Mouse (Mus musculus) spleen, postnatal 14 days (tissue): ENCODE measurements around the gene Otud7b.
A peak's percentile ranks its signal among the peaks of the same experiment; 100 is the strongest.

Source experiments
- DNase-seq, 2 experiments: peaks; one replicate each; pipeline ENCODE4 v3.0.0; 2021 to 2022; ENCODE audit warnings: low spot score in 2 of 2

Gene Otud7b

DNA sequence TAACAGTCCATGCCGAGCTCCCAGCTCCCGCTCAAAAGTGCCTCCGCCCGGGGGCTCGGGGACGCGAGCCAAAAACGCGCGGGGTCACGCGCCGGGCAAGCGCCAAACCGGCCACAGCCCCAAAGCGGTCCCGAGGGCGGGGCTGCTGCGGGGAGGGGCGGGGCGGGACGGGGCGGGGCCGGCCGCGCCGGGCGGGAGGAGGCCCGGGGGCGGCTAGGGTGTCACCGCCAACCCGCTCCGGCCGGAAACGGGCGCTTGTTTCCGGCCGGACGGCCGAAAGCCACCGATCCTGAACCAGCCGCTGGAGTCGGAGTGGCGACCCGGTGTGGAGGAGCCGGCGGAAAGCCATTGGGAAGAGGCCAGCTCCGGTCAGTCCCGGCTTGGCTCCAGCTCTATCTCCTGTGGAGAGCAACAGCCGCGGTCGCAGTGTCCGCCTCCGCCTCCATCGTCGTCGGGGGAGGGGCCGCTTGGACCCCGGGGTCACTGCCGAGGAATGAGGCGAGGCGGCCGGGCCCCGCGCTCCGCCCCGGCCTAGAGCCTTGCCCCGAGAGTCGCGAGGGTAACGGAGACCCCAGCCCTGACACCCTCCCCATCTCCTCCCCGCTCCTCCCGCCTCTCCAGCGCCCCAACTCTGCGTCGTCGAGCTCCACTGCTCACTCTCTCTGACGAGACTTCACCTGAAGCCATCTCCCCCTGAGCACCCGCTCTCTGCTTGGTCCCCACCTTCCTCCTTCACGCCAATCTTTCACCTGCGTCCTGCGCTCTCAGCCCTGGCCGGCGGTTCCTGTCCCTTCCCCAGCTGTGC, at the start of gene Otud7b:
Gene Otud7b, plus strand, starts transcription at position 267 of the 805 bp plus-strand sequence.
- DNase-seq: peak; percentile 65 to 74

DNA sequence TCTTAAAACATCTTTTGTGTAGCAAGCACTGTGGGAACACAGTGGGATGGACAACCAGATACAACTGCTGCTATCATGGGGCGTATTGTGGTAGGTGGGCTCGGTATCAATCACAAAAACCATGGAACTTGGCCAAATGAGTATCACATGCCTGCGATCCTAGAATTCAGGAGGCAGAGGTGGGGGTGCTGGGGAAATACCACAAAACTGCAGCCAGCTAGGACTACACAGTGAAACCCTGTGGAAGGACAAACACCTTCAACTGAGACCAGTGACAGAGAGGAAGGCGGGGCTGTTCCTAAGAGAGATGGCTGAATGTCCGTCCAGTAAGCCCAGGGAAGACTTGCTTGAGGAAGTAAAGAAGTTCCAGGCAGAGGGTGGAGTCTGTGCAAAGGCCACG, 49.0 kb upstream of the Otud7b start:
- no peak for DNase-seq

DNA sequence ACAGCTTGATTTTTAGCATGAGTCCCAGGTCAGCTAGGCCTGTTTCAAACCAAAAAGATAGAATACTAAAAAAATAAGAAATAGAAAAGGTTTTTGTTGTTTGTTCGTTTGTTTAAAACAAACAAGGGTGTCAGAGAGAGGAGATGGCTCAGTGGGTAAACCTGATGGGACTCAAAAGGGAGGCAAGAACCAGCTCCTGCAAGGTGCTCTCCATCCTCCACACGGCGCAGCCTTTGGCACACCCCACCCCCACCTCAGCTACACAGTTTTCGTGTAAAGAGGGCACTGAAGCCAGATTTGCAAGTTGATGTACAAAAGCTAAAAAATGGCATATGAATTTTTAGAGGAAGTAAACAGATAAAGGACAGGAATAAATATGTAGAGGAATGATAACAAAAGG, 48.3 kb upstream of the Otud7b start:
- no peak for DNase-seq

DNA sequence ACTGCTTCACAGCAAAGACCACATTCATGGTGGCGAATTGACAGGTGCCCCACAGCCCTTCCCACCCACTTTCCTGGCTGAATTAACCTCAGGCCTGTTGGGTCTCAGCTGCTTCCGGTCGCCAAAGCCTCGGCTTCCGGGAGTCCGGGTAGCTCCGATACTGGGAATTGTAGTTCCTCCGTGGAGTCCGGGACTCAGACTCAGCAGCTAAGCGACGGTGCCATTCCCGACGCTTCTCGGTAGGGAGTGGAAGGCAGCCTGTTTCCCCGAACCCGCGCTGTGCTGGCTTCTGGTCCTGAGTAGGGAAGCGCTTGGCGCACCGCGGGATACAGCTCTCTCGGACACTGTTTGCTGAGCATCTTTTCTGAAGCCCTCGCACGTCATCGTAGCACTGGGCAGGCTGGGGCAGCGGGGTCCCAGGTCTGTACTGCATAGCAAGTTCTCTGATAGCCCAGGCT, 46.6 kb upstream of the Otud7b start:
- DNase-seq: peak; percentile 66 to 79

DNA sequence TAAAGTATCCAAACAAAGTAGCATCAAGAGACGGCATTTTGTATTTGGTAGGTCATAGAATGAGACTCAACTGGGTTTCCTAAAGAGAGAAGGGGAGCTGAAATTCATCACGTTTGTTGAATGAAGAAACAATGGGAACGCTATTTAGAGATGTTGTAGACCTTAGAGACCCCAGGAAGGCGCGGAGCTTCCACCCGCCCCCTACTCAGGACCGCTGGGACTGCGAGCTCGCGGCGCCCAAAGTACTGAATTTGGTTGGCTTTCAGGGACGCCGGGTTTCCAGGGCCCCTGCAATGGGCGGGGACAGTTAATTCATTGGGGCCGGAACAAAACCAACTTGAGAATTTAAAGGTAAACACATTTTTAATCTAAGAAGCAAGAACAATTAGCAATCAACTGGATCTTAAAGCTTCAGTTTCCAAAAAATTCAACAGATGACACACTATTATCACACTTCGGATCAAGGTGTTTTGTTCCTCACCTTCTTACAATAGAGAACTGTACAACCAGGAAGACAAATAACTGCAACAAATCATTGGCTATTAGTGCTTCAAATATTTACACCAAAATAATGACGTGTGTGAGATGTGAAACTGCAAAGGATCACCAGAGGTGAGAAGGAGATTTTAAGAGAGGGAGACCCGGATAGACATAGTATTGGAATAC, 46.0 kb upstream of the Otud7b start, which contains the start of gene Vps45:
Gene Vps45, minus strand, starts transcription at position 236 of the 666 bp plus-strand sequence.
- DNase-seq: peak; percentile 47 to 56

DNA sequence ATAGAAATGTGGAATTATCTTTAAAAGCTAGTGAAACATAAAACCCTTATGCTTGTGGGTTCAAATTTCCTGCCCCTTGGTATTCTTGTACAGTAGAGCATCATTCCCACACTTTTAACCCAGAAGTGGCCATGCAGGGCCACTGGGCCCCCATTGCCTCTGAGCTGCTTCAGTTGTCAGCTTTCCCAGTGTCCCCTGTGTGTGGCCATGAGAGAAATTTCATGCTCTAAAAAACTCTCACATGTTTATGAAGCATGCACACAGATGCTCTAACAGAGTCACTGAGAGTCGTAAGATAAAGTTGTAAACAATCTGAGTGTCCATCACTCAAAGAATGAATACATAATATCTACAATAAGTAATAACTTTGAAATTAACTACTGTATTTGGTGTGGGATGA, 44.2 kb upstream of the Otud7b start:
- DNase-seq: no peak

DNA sequence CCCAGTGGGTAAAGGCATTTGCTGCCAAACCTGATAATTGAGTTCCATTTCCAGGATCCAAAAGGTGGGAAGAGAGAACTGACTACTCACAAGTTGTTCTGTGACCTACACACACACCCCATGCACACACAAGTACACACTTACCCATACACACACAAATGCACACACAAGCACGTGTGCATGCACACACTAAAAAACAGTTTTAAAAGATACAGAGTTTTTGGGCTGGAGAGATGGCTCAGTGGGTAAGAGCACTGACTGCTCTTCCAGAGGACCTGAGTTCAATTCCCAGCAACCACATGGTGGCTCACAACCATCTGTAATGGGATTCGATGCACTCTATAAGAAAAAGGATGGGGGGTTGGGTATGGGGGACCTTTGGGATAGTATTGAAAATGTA, 41.0 kb upstream of the Otud7b start:
- no peak for DNase-seq

DNA sequence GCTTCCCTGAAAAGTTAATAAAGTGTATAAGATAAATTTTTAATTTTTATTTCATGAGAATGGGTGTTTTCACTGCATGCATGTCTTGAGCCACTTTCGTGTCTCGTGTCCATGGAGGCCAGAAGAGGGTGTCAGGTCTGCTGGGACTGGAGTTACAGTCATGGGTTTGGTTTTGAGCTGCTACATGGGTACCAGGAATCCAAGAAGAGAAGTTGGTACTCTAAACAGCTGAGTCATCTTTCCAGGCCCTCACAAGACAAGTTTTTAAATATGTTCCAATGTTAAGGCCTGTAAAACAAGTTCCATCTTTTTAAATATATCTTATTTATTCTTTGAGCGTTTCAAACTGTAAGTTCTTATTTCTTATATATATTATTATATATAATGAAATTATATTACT, 40.1 kb upstream of the Otud7b start:
- DNase-seq: no peak

DNA sequence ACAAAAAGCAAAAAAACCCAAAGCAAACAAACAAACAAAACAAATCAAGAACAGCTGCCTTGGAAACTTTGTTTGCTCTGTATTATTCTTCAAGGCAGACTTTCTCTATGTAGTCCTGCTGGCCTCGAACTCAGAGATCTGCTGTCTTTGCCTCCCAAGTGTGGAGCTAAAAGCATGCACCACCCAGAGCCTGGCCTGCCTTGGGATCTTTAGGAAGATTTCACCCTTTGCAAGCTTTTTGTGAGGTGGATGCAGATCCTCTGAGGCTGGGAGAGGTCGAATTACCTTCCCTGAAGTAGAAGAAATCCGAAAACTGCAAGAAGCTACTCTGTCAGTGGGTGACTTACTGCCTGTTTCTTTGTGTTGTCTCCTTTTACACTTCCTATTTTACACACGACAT, 39.2 kb upstream of the Otud7b start:
- DNase-seq: no peak

DNA sequence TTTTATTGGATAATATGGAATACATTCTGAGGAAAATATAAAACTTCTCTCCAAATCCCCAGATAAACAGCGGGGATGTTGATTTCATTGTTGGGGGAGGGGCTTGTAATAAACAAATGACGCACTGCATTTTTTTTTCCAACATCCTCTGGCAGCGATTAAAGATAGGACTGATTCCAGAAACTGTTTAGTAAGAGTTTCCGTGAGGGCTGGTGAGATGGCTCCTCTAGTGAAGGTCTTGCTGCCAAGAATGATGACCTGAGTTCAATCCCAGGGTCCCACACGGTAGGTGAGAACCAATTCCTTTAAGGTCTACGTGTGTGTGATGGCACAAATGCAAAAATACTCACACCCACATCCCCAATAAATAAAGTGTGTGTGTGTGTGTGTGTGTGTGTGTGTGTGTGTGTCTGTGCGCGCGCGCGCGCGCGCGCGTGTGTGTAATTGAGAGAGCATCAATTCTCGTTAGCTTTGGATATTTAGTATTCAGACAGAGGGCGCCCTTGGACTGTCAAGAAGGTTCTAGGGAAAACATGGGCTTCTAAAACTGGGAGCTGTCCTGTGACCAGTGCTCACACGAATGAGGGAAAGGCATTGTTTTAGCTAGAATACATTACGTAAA, 38.5 kb upstream of the Otud7b start:
- no peak for DNase-seq

DNA sequence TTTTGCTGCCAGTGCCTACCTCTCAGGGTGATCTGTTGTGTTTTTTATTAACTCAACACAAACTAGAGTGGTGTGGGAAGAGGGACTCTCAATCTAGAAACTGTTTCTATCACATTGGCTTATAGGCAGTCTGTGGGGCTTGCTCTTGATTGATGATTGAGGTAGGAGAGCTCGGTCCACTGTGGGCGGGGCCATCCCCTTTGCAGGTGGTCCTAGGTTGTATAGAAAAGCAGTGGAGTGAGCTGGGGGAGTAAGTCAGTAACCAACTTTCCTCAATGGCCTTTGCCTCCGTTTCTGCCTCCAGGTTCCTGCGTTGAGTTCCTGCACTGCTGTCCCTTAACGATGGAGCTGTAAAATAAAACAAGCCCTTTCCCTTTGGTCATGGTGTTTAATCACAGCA, 37.6 kb upstream of the Otud7b start:
- DNase-seq: no peak

DNA sequence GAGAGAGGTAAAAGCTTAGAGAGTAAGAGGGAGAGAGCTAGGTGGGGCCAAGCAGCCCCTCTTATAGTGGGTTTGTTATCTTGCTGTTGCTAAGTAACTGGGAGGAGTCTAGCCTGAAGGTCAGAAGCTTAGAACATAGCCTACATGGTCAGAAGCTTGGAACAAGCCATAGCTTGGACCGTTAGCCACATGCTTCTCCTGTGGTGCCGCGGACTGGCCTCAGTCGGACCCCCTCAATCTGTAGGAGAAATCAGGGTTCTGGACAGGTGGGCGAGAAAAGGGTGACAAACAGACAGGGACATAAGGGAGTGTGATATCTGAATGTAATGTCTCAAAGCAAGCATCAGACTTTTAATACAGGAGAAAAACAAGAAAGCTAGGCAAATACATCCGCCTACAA, 35.3 kb upstream of the Otud7b start:
- DNase-seq: no peak

DNA sequence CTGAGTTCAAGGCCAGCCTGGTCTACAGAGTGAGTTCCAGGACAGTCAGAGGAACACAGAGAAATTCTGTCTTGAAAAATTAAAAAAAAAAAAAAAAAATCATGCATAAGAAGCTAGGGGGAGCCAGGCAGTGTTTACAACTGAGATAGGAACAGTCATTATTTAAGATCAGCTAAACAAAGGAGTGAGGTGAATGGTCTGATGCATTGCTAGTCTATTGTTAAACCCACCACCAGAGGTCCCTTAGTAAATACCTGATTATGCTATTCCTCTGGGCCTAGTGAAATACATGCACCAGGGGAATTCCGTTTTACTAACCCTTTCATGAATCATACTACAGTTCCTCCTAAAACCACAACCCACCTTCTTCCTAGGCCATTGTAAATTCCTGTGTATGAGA, 34.8 kb upstream of the Otud7b start:
- no peak for DNase-seq

DNA sequence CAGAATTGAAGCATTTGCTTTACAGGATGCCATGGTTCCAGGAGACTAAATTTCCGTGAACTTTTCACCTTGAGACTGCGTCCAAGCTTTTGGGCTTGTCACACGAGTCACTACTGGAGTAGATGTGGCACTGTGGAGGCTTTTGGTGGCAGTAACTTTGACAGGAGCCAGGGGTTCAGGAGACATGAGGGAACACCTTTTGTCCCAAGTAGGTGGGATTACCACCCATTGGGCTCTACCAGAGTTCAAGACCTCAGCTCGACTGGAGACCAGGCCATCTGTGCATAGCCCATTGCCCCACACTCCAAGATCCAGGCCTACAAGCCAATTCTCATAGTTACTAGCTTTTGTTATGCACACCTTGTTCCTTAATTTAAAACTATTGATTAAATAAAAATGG, 34.1 kb upstream of the Otud7b start:
- DNase-seq: no peak

DNA sequence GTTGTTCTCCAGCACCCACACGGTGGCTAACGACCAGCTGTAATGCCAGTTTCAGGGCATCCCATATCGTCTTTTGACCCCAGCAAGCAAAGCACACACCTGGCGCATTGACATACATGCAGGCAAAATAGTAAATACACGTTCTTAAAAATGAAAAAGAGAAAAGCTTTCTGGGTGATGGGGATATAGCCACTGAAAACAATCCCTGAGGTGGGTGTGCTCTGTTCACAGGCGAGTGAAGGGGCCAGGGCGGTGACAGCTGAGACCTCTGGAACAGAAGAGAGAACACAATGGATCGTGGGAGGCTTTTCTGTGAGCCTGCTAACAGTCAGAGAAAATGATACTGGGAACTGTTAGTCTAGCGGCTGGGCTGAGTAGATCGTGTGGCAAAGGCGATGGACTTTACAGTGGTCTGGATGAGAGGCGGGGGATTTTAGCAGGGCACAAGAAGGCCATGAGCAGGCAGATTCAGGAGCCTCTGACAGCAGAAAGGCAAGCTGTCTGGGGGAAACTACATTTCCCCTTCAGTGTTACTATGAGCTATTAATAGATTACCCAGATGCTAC, 31.3 kb upstream of the Otud7b start:
- no peak for DNase-seq

DNA sequence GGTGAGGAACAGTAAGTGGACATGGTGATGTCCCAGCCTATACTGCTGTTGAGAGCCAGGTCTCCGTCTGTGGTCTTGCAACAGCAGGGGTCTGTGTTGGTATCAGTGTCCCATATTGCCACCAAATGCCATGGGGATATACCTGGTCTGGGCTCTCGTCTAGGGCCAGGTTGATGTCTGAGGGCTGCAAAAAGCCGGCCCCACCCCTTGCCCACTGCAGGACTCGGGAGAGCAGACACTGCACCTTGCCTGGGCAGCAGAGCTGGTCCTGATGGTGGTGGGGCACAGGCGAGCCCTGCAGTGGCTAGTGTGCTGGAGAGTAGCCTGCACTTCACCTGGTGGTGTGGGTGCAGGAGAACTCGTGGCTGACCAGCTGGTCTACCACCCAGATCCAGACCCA, 26.3 kb upstream of the Otud7b start:
- no peak for DNase-seq

DNA sequence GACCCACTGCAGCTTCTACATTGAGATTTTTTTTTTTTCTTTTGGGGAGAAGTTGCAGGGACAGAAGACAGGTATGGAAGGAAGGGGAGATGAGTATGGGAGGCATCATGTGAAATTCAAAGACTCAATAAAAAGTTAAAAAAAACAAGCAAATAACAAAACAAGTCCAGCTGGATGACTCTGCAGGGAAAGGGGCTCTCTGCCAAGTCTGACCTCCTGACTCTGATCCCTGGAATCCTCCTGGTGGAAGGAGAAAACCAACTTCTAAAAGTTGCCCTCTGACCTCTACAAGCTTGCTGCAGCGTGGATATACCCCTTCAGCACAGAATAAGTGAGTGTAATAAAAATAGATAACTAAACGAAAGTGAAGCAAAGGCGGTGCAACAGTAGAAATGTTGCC, 25.6 kb upstream of the Otud7b start:
- no peak for DNase-seq

DNA sequence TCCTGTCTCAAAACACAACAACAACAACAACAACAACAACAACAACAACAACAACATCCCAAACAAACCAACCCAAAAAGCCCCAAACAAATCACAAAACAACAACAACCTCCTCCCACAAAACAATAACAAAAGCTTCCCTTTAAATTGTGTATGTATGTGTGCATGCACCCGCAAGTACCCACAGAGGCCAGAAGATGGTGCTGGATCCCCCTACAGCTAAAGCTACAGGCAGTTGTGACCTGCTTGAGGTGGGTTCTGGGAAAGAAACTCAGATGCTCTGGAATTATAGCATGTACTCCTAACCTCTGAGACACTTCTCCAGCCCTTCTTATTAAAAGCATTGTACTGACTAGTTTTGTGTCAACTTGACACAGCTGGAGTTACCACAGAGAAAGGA, 23.3 kb upstream of the Otud7b start:
- peak in 1 of 2 experiments; percentile 31 for DNase-seq

DNA sequence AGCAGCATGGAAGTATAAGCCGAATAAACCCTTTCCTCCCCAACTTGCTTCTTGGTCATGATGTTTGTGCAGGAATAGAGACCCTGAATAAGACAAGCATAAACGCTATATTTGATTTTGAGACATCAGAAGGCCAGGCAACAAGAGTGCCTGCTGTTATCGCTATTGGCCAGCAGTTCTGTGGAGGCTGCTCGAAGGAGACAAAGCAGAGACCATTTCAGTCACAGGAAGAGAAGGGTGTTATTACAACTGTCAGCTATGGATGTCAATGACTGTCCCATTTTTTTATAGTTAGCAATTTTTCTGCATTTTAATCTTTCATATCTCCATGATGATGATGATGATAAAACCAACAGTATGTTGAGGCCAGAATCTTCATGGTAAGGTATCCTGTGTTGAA, 22.7 kb upstream of the Otud7b start:
- DNase-seq: no peak

DNA sequence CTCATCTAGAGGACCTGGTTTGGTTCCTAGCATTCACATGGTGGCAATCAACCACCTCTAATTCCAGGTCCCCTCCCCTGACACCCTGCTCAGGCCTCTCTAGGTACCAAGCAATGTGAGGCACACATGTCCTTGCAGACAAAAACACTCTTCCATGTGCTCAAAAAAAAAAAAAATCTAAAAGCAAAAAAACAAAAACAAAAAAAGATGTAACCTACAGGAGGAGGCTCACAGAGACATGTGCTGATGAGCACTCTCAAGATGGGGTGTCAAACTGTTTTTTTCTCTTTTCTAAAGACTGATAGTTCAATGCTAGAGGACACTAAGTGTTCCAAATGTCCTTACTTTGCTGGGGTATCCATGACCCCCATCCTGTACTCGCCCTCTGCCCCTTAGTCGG, 22.2 kb upstream of the Otud7b start:
- DNase-seq: no peak

DNA sequence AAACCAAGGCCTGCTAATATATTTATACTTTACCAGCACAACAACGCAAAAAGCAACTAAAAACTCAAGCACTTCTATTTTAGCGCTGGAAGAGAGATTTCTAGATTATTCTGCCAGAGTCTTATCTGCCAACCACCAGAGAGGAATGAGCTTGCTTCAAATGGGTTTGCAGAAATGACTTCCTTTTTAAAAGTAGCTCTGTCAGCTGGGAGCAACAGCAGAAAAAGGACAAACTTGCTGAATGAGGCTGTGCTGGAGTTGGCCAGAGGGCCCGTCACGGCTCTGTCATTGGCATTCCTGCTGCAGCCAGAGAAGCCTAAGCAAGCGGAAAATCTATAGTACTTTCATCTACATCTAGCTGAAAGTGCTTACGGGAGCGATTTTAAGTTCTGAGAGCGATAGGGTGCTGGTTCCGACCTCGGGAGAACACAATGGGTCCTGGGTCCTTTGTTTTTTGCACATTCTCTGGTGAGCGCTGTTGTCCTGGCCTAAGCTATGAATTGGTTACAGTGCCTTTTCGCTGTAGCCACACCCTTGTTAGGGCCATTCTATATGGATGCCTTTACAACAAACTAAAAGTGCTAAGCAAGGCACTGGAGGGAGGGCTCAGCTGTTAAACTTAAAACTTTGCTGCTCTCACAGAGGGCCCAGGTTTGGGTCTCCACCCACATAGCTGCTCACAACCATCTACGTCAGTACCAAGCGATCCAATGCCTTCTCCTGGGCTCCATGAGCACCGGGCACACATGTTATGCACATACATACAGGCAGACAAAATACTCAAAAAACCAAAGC, 21.4 kb upstream of the Otud7b start:
- no peak for DNase-seq
